Mouse (Mus musculus) erythroblast, embryonic 14.5 days (primary cell): Measurements from ENCODE around the gene Adgrf1. TPM values are rescaled to one million over a fixed set of nuclear protein-coding genes. Genes with fewer than 3 reads are reported as not detected.

Experiments used
- H3K27me3 ChIP-seq: 2 replicates; pipeline ENCODE4 v1.6.1; 2012; ENCODE audit warnings: inconsistent platforms; ENCODE audit not compliant: control insufficient read depth
- H3K36me3 ChIP-seq: 2 replicates; pipeline ENCODE4 v1.6.1; 2012; ENCODE audit warnings: mild to moderate bottlenecking, inconsistent platforms; ENCODE audit not compliant: control insufficient read depth
- H3K4me1 ChIP-seq: 2 replicates; pipeline ENCODE4 v1.6.1; 2012; ENCODE audit warnings: inconsistent platforms; ENCODE audit not compliant: control insufficient read depth
- H3K4me3 ChIP-seq: replicated peaks from 2 replicates; pipeline ENCODE3; 2012; ENCODE audit warnings: moderate library complexity, mild to moderate bottlenecking, inconsistent platforms
- H3K9me3 ChIP-seq: 2 replicates; pipeline ENCODE4 v1.6.1; 2012; ENCODE audit warnings: low read length, inconsistent platforms, mixed read lengths; ENCODE audit not compliant: control insufficient read depth
- GATA1 ChIP-seq: IDR thresholded peaks from 2 replicates; pipeline ENCODE4 v1.6.1; 2012; ENCODE audit warnings: low read length, inconsistent platforms, mixed read lengths
- TAL1 ChIP-seq: IDR thresholded peaks from 3 replicates; pipeline ENCODE4 v1.6.1; 2012; ENCODE audit warnings: low read length, inconsistent platforms, mixed read lengths
- polyA plus RNA-seq: library from polyadenylated mRNA; stranded (reverse); fragments of >175 nt; gene quantifications from 2 replicates; pipeline ENCODE4 v1.2.3, GENCODE M21; 2012

Adgrf1 gene
- polyA plus RNA-seq, 1 experiment = not detected

- no peaks in the 10 kb centered on the region for H3K36me3 ChIP-seq
- TF ChIP-seq TAL1 (no peak), GATA1 (no peak)
- no peaks in the 10 kb centered on the region for H3K9me3 ChIP-seq
- no peaks in the 10 kb centered on the region for H3K27me3 ChIP-seq
- no peak overlapping the region for H3K4me3 ChIP-seq
- no peaks in the 10 kb centered on the region for H3K4me1 ChIP-seq
Measured at GRCm38 (mm10) chr17:43247245-43247644, 22.9 kb upstream of the Adgrf1 start.

GRCm38 (mm10) chr17:43249645-43250044, 20.5 kb upstream of the Adgrf1 start:
- H3K9me3 ChIP-seq = no peaks in the 10 kb centered on the region
- TF ChIP-seq TAL1 (no peak), GATA1 (no peak)
- no peaks in the 10 kb centered on the region for H3K4me1 ChIP-seq
- H3K4me3 ChIP-seq = no peak overlapping the region
- H3K36me3 ChIP-seq = no peaks in the 10 kb centered on the region
- H3K27me3 ChIP-seq = no peaks in the 10 kb centered on the region

- H3K4me3 ChIP-seq = no peak overlapping the region
- no peaks in the 10 kb centered on the region for H3K9me3 ChIP-seq
- no peaks in the 10 kb centered on the region for H3K4me1 ChIP-seq
- no peak for TF ChIP-seq TAL1
- TF ChIP-seq GATA1 = no peak
- H3K36me3 ChIP-seq = no peaks in the 10 kb centered on the region
- no peaks in the 10 kb centered on the region for H3K27me3 ChIP-seq
Measured at GRCm38 (mm10) chr17:43251249-43252125, 18.6 kb upstream of the Adgrf1 start.

- TF ChIP-seq GATA1 = no peak
- no peak for TF ChIP-seq TAL1
- H3K4me1 ChIP-seq = no peaks in the 10 kb centered on the region
- H3K9me3 ChIP-seq = no peaks in the 10 kb centered on the region
- no peaks in the 10 kb centered on the region for H3K27me3 ChIP-seq
- no peaks in the 10 kb centered on the region for H3K36me3 ChIP-seq
- H3K4me3 ChIP-seq = no peak overlapping the region
Measured at GRCm38 (mm10) chr17:43252846-43253245, 17.3 kb upstream of the Adgrf1 start.

GRCm38 (mm10) chr17:43254261-43254660, 15.9 kb upstream of the Adgrf1 start:
- Histone ChIP-seq H3K27me3 (no peaks in the 10 kb centered on the region), H3K9me3 (no peaks in the 10 kb centered on the region), H3K4me3 (no peak overlapping the region), H3K36me3 (no peaks in the 10 kb centered on the region), H3K4me1 (no peaks in the 10 kb centered on the region)
- TF ChIP-seq TAL1 (no peak), GATA1 (no peak)

- Histone ChIP-seq H3K27me3 (no peaks in the 10 kb centered on the region), H3K4me1 (no peaks in the 10 kb centered on the region), H3K36me3 (no peaks in the 10 kb centered on the region), H3K4me3 (no peak overlapping the region), H3K9me3 (no peaks in the 10 kb centered on the region)
- TF ChIP-seq TAL1 (no peak), GATA1 (no peak)
Measured at GRCm38 (mm10) chr17:43256536-43257135, 13.5 kb upstream of the Adgrf1 start.

GRCm38 (mm10) chr17:43257699-43258098, 12.4 kb upstream of the Adgrf1 start:
- Histone ChIP-seq H3K27me3 (no peaks in the 10 kb centered on the region), H3K36me3 (no peaks in the 10 kb centered on the region), H3K4me1 (no peaks in the 10 kb centered on the region), H3K9me3 (no peaks in the 10 kb centered on the region), H3K4me3 (no peak overlapping the region)
- no peak for TF ChIP-seq TAL1
- no peak for TF ChIP-seq GATA1

GRCm38 (mm10) chr17:43261937-43262336, 8.2 kb upstream of the Adgrf1 start:
- no peak for TF ChIP-seq GATA1
- no peak for TF ChIP-seq TAL1
- no peak overlapping the region for H3K4me3 ChIP-seq
- peaks cover 2% of the 10 kb centered on the region for H3K4me1 ChIP-seq
- H3K36me3 ChIP-seq = no peaks in the 10 kb centered on the region
- peaks cover 4% of the 10 kb centered on the region for H3K9me3 ChIP-seq
- H3K27me3 ChIP-seq = no peaks in the 10 kb centered on the region

- Histone ChIP-seq H3K27me3 (no peaks in the 10 kb centered on the region), H3K36me3 (no peaks in the 10 kb centered on the region), H3K4me1 (peaks cover 2% of the 10 kb centered on the region), H3K9me3 (peaks cover 4% of the 10 kb centered on the region), H3K4me3 (no peak overlapping the region)
- TF ChIP-seq TAL1 = no peak
- TF ChIP-seq GATA1 = no peak
Measured at GRCm38 (mm10) chr17:43264739-43265138, 5.4 kb upstream of the Adgrf1 start.
